Mouse (Mus musculus): ENCODE data around the gene Vsnl1.

DNA sequence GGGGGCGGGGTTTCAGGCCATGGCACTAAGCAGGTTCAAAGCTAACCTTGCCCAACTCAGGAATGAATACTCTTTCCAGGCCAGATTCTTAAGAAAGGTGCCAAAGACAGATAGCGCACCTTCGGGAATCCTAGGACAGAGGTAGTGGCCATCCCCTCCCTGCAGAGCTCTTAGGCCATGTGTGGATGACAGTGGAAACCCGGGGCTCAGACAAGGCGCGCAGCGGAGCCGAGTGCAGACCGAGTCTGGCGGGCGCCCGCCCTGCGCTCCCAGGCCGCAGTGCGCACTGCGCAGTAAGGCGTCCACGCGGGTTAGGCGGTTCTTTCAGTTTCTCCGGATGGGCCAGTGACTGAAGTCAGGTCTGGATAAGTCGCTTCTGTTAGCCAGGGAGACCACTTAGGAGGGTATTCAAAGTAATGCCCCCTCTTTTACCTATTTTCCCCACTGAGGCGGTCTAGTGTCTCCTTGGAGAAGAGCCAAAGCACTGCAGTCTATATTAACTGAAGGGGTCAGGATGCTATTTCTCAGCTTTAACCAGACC is 1.6 kb upstream of the Vsnl1 start:
- TF ChIP-seq CTCF (IDR thresholded peaks at IDR 0.05) (no peak), EP300 (IDR thresholded peaks at IDR 0.05) (no peak)
